Mouse (Mus musculus): ENCODE results near the gene Gpr4. TPM values are rescaled to one million over a fixed set of nuclear protein-coding genes. Genes with fewer than 3 reads are reported as not detected.

Gene Gpr4
- polyA plus RNA-seq, 1 experiment from 2014 or later: 1.4 TPM

DNA sequence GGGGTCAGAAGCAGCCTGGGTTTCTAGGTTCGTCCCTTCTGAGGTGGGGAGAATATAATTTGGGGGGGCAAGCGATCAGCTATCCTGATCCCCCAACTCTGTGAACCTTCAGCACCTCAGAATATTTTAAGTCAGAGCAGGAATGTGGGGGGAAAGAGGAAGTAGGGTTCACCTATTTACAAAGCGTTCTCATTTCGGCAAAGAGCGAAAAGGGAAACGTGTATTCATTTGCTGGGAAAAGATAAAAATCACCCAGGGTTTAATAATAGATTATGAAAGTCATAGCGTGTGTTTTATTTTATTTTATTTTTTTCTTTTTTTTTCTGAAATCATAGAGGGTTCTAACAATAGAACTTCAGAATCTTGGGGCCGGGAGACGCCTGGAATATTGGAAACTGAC is 2.6 kb downstream of the Gpr4 start:
- WGBS: 68% methylated on average over 9 of the region's 9 CpGs
- Histone ChIP-seq H3K9me3 (no peaks in the 10 kb centered on the region), H3K27me3 (peaks cover 30% of the 10 kb centered on the region), H3K36me3 (no peaks in the 10 kb centered on the region), H3K4me3 (no peak overlapping the region), H3K4me1 (peaks cover 20% of the 10 kb centered on the region), H3K27ac (no peak overlapping the region), H3K4me2 (replicated peaks) (no peak overlapping the region), H3K9ac (no peak overlapping the region)
- ATAC-seq (ENCODE audit: insufficient number of reproducible peaks, insufficient read depth, low FRiP score, low TSS enrichment): no peak

DNA sequence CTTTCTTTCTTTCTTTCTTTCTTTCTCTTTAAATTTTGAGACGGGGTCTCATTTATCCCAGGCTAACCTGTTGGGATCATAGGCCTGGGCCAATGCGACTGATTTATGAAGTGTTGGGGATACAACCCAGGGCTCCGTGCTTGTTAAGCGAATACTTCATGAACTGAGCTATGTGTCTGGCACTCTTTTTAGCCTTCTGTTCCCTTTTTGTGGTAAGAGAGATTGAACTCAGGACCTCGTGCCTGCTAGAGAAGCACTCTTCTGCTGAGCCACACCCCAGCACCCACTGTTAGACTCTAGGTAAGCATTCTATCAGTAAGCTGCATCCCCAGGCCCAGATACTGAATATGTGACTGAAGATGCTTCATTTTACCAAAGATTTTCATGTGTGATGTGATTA is 5.2 kb downstream of the Gpr4 start:
- 72% methylated on average over 5 of the region's 5 CpGs for WGBS
- Histone ChIP-seq H3K9ac (no peak overlapping the region), H3K4me1 (peaks cover 13% of the 10 kb centered on the region), H3K27ac (no peak overlapping the region), H3K9me3 (no peaks in the 10 kb centered on the region), H3K36me3 (0 out of 2 replicates have a peak, but pooled peaks cover 1% of the 10 kb centered on the region), H3K4me3 (no peak overlapping the region), H3K27me3 (peaks cover 19% of the 10 kb centered on the region), H3K4me2 (replicated peaks) (no peak overlapping the region)
- no peak for ATAC-seq (ENCODE audit: insufficient number of reproducible peaks, insufficient read depth, low FRiP score, low TSS enrichment)

DNA sequence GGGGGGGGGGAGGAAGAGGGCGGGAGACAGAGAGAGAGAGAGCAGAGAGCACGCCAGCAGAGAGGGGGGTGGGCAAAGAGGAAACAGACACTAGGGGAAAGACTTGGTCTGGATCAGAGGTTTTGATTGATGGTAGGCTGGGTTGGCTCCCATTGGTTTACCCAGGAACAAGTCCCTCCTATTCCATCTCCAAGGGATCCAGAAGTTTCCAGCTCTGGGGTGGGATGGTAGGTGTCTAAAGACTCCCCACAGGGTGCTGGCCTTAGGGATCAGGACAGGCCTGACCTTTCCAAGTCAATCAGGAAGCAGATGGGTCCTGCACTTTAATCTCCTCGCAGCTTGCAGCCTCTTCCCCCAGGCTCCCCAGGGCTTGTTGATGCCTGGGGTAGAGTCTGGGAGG is 5.6 kb downstream of the Gpr4 start:
- no peaks in the 10 kb centered on the region for H3K9me3 ChIP-seq
- H3K4me2 ChIP-seq (replicated peaks): no peak overlapping the region
- H3K27ac ChIP-seq: no peak overlapping the region
- ATAC-seq (ENCODE audit: insufficient number of reproducible peaks, insufficient read depth, low FRiP score, low TSS enrichment): no peak
- WGBS: 15% methylated on average over 2 of the region's 3 CpGs
- no peak overlapping the region for H3K9ac ChIP-seq
- peaks cover 12% of the 10 kb centered on the region for H3K4me1 ChIP-seq
- H3K4me3 ChIP-seq: no peak overlapping the region
- H3K27me3 ChIP-seq: peaks cover 14% of the 10 kb centered on the region
- H3K36me3 ChIP-seq: 0 out of 2 replicates have a peak, but pooled peaks cover 6% of the 10 kb centered on the region

DNA sequence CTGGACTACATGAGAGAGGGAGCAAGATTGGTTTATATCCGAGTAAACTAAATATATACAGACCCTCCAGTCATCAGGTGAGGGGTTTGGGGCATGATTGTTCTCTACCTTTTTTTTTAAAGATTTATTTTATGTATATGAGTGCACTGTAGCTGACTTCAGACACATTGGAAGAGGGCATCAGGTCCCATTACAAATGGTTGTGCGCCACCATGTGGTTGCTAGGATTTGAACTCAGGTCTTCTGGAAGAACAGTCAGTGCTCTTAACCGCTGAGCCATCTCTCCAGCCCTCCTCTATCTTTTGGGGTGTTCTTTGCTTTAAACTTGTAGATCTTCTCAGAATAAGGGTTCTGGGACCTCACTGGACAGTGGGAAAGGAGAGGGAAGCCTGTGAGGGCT is 7.7 kb downstream of the Gpr4 start:
- Histone ChIP-seq H3K4me1 (peaks cover 5% of the 10 kb centered on the region), H3K27ac (no peak overlapping the region), H3K27me3 (no peaks in the 10 kb centered on the region), H3K9me3 (no peaks in the 10 kb centered on the region), H3K9ac (no peak overlapping the region), H3K36me3 (0 out of 2 replicates have a peak, but pooled peaks cover 6% of the 10 kb centered on the region), H3K4me2 (replicated peaks) (no peak overlapping the region), H3K4me3 (no peak overlapping the region)
- 72% methylated on average over 3 of the region's 3 CpGs for WGBS
- no peak for ATAC-seq (ENCODE audit: insufficient number of reproducible peaks, insufficient read depth, low FRiP score, low TSS enrichment)

DNA sequence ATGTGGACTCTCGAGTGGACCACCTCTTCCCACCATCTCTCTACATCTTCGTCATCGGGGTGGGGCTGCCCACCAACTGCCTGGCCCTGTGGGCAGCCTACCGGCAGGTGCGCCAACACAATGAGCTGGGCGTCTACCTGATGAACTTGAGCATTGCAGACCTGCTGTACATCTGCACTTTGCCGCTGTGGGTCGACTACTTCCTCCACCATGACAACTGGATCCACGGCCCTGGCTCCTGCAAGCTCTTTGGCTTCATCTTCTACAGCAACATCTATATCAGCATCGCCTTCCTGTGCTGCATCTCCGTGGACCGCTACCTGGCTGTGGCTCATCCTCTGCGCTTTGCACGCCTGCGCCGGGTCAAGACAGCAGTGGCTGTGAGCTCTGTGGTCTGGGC is 9.9 kb downstream of the Gpr4 start:
- Histone ChIP-seq H3K4me3 (no peak overlapping the region), H3K9ac (no peak overlapping the region), H3K9me3 (no peaks in the 10 kb centered on the region), H3K36me3 (peaks cover 11% of the 10 kb centered on the region; the same call in 1 of the 2 replicates), H3K4me1 (peaks cover 5% of the 10 kb centered on the region; the same call in 1 of the 2 replicates), H3K27me3 (no peaks in the 10 kb centered on the region), H3K27ac (no peak overlapping the region), H3K4me2 (replicated peaks) (no peak overlapping the region)
- WGBS: 93% methylated on average over 16 of the region's 16 CpGs
- no peak for ATAC-seq (ENCODE audit: insufficient number of reproducible peaks, insufficient read depth, low FRiP score, low TSS enrichment)

DNA sequence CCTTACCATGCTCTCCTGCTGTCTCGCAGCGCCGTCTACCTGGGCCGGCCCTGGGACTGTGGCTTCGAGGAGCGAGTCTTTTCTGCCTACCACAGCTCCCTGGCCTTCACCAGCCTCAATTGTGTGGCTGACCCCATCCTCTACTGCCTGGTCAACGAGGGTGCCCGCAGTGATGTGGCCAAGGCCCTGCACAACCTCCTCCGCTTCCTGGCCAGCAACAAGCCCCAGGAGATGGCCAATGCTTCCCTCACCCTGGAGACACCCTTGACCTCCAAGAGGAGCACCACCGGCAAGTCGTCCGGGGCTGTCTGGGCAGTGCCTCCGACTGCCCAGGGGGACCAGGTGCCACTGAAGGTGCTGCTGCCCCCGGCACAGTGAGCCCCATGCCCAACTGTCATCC is 10.5 kb downstream of the Gpr4 start:
- Histone ChIP-seq H3K4me2 (replicated peaks) (no peak overlapping the region), H3K9ac (no peak overlapping the region), H3K36me3 (peaks cover 11% of the 10 kb centered on the region; the same call in 1 of the 2 replicates), H3K27ac (no peak overlapping the region), H3K9me3 (no peaks in the 10 kb centered on the region), H3K4me3 (no peak overlapping the region), H3K27me3 (no peaks in the 10 kb centered on the region), H3K4me1 (peaks cover 8% of the 10 kb centered on the region; the same call in 1 of the 2 replicates)
- WGBS: 91% methylated on average over 14 of the region's 14 CpGs
- ATAC-seq (ENCODE audit: insufficient number of reproducible peaks, insufficient read depth, low FRiP score, low TSS enrichment): no peak

DNA sequence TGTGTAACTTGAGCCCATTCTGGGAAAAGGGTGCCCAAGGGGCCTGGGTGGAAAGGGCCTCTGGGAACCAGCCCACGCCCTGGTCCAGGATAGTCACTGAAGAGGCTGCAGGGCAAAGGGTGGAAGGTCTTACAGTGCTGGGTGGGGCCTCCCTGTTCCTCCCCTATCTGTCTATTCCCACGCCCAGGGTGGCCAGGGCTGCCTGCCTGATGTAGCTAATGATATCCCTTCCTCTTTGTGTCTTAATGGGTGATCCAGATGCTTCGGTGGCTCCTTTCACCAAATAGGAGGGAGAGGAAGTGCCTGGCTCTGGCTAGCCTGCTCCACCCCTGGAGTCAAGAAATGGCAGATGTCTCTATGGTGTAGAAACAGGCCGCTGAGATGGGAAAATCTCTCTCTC is 12.6 kb downstream of the Gpr4 start:
- H3K4me2 ChIP-seq (replicated peaks): no peak overlapping the region
- no peak overlapping the region for H3K9ac ChIP-seq
- ATAC-seq (ENCODE audit: insufficient number of reproducible peaks, insufficient read depth, low FRiP score, low TSS enrichment): no peak
- 86% methylated on average over 4 of the region's 4 CpGs for WGBS
- peaks cover 13% of the 10 kb centered on the region for H3K4me1 ChIP-seq
- no peak overlapping the region for H3K27ac ChIP-seq
- peaks cover 11% of the 10 kb centered on the region; the same call in 1 of the 2 replicates for H3K36me3 ChIP-seq
- H3K4me3 ChIP-seq: no peak overlapping the region
- H3K9me3 ChIP-seq: no peaks in the 10 kb centered on the region
- no peaks in the 10 kb centered on the region for H3K27me3 ChIP-seq

DNA sequence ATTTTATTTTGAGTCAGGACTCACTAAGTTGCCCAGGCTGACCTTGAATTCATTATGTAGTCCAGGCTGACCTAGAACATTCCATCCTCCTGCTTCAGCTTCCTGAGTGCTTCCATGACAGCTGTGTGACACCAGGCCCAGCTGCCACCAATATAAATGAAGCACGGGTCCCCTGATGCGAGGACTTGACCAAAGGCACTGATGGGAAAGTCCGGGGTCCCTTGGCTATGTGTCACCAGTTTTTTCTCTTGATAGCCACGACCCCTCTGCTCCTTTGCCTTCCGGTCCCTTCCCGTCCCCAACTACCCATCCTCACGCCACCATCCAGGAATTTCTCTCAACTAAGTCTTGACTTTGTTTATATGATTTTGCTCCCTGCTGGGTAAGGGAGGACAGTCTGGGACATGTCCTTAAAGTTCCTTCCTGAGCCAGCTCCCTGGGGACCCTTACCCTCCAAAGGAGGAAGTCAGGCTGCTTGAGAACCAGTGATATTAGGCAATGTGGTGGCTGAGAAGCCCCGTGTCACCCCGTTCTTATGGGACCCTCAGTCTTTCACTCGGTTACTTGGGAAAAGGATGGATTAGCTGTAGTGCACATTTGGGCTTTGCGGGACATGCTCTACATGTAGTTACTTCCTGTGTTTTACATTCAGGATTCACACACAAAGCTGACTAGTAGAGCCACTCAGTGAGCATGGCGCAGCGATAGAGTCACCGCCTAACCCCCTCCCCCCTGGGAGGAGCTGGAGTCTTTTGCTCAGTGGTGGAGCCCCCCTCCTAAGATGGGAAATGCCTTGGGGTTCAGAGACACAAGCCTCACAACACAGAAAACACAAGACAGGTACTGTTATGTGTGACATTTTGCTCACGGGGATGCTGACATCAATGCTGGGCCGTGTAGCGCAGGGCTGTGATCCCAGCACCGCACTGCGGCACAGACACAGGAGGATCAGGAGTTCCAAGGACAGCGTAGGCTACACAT is 14.8 kb downstream of the Gpr4 start:
- ATAC-seq (ENCODE audit: insufficient number of reproducible peaks, insufficient read depth, low FRiP score, low TSS enrichment): peak; percentile 32
- no peaks in the 10 kb centered on the region for H3K9me3 ChIP-seq
- WGBS: 17% methylated on average over 20 of the region's 20 CpGs
- peaks cover 18% of the 10 kb centered on the region; the same call in 1 of the 2 replicates for H3K36me3 ChIP-seq
- H3K9ac ChIP-seq: peak overlapping the region; percentile 73
- H3K27me3 ChIP-seq: no peaks in the 10 kb centered on the region
- H3K4me2 ChIP-seq (replicated peaks): peak overlapping the region; percentile 86
- H3K4me1 ChIP-seq: peaks cover 15% of the 10 kb centered on the region
- peak overlapping the region; percentile 93 for H3K27ac ChIP-seq
- H3K4me3 ChIP-seq: peak overlapping the region; percentile 68

DNA sequence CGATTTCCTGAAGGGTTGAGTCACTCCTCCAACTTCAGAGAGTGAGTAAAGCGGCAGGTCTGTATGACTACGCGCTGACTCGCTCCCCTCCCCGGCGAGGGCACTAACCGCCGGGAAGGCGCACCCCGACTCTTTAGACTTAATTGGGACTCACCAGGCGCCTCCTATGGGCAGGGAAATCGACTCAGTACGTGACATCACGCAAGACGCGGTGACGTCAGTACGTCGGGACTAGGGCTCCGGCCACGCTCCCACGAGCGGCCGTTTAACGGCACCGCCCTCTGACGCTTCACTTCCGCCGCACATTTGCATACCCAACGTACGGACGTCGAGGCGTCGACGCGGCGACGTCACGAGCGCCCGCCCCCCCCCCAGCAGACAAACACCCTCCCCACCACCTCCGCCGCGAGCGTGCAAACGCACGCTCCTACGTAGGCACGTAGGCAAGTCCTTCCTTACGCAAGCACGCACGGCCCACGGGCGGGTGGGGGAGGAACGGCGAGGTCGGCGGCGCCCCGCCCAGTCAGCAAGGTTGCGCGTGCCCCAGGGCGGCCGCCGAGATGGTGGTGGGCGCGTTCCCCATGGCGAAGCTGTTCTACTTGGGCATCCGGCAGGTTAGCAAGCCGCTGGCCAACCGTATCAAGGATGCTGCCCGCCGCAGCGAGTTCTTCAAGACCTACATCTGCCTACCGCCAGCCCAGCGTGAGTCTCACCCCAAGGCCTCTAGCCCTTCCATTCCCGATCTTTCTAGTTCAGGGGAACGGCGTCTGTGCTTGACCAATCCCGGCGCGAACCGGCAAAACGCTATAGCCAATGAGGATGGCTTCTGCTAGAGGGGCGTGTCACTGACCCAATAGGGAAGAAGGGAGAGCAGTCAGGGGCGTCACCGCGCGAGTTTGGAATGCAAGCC is 15.8 kb downstream of the Gpr4 start, which contains the start of gene Opa3:
Gene Opa3, plus strand, starts transcription at position 452 of the 910 bp plus-strand sequence.
- ATAC-seq (ENCODE audit: insufficient number of reproducible peaks, insufficient read depth, low FRiP score, low TSS enrichment): peak; percentile 95
- H3K9me3 ChIP-seq: no peaks in the 10 kb centered on the region
- H3K4me2 ChIP-seq (replicated peaks): peak within 1 kb of the TSS; percentile 86
- no peaks in the 10 kb centered on the region for H3K27me3 ChIP-seq
- peak within 1 kb of the TSS; percentile 68 for H3K4me3 ChIP-seq
- peaks cover 12% of the 10 kb centered on the region; the same call in 1 of the 2 replicates for H3K36me3 ChIP-seq
- WGBS: under 1% methylated on average over 90 of the region's 91 CpGs
- H3K27ac ChIP-seq: peak within 1 kb of the TSS; percentile 98
- H3K9ac ChIP-seq: peak within 1 kb of the TSS; percentile 73
- H3K4me1 ChIP-seq: peaks cover 15% of the 10 kb centered on the region

DNA sequence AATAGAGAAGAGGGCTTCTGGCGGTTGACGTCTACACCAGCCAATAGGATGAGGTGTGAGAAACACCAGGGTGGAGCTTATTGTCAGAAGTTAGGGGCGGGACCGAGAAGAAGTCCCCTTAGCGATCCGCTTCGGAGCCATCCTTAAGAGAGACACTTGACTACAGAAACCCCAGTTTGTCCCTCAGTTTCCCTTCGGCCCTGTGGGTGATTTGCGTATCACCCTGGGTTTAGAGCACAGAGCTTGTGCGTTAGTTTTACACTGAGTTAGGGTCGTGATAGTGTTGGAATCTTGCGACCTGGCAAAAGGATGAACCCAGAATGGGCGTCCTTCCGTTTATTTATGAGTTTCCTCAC is 16.4 kb downstream of the Gpr4 start:
- H3K4me2 ChIP-seq (replicated peaks): peak overlapping the region; percentile 63
- H3K27me3 ChIP-seq: no peaks in the 10 kb centered on the region
- H3K27ac ChIP-seq: peak overlapping the region; percentile 61
- peaks cover 12% of the 10 kb centered on the region; the same call in 1 of the 2 replicates for H3K36me3 ChIP-seq
- H3K4me3 ChIP-seq: peak overlapping the region; percentile 68
- H3K4me1 ChIP-seq: peaks cover 15% of the 10 kb centered on the region
- peak overlapping the region; percentile 60 for H3K9ac ChIP-seq
- H3K9me3 ChIP-seq: no peaks in the 10 kb centered on the region
- no peak for ATAC-seq (ENCODE audit: insufficient number of reproducible peaks, insufficient read depth, low FRiP score, low TSS enrichment)
- under 1% methylated on average over 14 of the region's 14 CpGs for WGBS

DNA sequence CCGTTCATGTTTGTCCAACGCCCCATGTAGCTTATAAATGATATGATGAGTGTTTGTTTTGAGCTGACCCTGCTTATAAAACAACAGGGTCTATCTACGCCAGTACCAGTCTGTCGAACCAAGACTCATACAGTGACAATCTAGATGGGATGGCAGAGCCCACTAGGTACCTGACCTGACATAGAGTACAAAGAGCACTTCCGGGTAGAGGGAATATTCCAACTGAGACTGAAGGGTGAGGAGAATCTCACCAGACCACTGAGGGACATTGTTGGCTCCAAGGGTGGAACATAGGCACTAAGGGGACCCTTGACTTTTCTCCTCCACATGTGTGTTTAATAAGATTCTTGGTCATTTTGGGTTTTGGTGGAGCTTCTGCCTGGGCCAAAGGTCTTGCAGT is 17.1 kb downstream of the Gpr4 start:
- ATAC-seq (ENCODE audit: insufficient number of reproducible peaks, insufficient read depth, low FRiP score, low TSS enrichment): no peak
- Histone ChIP-seq H3K9ac (peak overlapping the region; percentile 60), H3K36me3 (peaks cover 12% of the 10 kb centered on the region), H3K27ac (no peak overlapping the region), H3K4me1 (peaks cover 15% of the 10 kb centered on the region), H3K4me3 (peak overlapping the region; percentile 68), H3K27me3 (no peaks in the 10 kb centered on the region), H3K4me2 (replicated peaks) (peak overlapping the region; percentile 63), H3K9me3 (no peaks in the 10 kb centered on the region)
- 50% methylated on average over 5 of the region's 5 CpGs for WGBS

Measured in embryonic facial prominence, embryonic 12.5 days (tissue).